Mouse (Mus musculus) thymus, postnatal 36 days (tissue): Measurements from ENCODE around the gene Chit1.
A peak's percentile ranks its signal among the peaks of the same experiment; 100 is the strongest.

Experiments used
- DNase-seq, 2 experiments: peaks; one replicate each; pipeline ENCODE4 v3.0.0; 2022; ENCODE audit warnings: mixed read lengths in 2 of 2

Gene Chit1

DNA sequence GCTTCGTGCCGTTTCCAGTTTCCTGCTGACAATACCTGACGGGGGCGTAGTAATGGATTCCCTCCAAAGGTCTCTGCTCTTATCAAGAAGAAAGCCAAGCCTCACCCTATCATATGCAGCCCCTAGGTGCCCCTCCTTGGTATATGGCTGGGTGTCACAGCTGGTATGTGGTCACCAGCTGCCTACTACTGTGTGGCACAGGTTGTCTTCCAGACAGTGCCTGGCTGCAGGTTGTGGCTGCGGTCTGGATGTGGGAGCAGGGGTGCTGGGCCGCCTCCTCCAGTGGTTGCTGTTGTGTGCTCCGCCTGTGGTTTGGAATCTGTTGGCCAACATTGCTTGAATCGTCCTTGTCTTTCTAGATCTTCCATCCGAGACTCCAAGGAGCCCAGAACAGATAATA lies 39.7 kb downstream of the Chit1 start:
- no peak for DNase-seq

DNA sequence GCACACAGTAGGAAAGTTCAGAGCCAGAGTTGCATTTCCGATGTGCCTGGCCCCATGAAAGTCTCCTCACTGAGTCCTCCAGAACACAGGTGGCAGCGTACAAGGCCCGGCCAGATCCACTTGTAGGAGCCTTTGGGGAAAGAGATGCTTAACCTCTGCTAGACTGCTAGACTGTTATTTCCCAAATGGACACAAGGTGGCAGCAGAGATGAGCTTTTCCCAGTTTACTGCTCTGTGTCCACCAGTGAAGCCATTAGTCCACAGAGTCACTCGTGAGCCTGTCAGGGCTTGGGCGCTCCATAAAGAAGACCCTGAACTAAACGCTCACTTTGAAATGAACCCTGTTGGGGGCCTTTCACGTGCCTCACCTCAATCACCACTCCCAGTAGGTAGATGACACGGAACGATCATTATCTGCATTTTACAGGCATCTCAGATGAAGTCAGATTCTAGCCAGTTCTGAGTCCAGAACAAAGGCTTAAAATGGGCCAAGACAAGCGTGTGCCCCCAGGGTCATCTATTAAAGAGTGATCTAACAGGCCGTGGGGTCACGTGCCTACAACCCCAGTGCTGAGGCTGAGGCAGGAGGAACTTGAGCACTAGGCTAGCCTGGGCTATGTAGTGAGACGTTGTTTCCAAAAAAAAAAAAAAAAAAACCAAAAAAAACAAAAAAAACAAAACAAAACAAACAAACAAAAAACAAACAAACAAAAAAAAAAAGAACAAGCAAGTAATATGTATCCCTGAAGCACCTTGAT lies 40.8 kb downstream of the Chit1 start:
- peak; percentile 38 to 53 for DNase-seq

DNA sequence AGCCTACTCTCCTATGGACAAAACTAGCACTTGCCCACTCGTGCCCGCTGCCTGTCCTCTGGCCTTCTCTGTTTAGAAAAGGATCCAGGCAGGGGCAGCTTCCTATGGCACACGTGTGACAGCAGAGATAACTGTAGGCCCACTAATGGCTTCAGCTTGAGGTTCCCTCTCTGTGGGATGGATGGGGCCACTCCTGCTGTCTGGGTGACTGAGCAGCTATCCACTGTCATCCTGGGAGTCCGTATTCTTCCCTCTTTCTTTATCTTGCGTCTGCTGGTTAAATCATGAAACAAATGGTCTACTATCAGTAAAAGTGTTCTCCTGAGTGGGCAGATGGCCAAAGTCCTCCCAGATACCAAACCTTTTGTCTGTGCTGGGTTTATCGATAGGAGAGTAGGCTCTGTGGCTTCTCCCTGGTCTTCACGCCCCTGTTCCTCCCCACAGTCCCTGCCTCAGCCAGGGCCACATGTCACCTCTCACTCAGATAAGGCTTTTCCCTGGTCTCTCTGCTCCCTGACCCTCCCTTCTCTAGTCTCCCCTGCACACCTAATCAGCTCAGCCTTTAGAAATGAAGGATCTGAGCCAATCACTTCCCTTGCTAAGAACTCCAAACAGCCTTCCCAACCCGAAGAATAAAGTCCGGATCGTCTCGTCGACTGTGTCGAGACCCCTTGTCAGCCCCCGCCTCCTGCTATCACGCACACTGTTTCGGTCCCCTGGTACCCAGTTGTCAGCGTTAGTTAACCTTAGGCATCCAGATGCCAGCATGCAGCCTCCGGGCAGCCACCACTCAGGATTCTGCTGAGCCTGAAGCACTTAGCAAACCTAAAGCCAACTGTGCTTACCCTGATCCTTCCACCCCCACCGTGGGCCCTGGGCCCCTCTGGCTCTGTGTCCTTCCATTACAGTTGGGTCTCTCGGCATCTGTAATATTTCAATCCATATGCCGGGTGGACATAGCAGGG lies 41.9 kb downstream of the Chit1 start:
- DNase-seq: no peak

DNA sequence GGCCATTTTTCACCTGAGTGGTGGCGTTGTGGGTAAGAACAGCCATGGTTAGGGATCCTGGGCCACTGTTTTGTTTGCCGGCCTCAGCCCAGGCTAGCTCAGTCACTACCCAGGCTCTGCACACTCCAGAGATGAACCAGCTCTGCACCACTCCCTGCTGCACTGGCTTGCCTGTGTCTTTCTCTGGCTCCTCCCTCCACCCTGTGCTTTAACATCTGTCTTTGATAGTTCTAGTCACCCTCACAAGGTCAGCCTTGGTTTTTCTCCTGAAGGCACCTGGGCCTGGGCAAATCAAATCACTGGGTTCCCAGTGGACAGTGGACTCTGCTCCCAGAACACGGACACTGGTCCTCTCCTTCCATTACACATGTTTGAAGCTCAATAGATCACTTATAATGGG lies 43.1 kb downstream of the Chit1 start:
- no peak for DNase-seq

DNA sequence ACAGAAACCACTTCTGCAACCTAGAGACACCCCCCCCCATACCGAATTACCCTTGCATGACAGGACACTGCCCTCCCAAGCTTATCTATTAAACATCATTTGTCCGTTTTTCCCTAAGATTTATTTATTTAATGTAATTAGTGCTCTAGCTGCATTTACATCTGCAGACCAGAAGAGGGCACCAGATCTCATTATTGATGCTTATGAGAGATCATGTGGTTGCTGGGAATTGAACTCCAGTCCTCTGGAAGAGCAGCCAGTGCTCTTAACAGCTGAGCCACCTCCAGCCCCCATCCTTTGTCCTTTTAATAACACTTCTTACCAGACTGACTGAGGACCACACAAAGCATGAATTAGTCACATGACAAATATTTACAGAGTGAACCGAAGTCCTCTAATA lies 43.6 kb downstream of the Chit1 start:
- DNase-seq: no peak

DNA sequence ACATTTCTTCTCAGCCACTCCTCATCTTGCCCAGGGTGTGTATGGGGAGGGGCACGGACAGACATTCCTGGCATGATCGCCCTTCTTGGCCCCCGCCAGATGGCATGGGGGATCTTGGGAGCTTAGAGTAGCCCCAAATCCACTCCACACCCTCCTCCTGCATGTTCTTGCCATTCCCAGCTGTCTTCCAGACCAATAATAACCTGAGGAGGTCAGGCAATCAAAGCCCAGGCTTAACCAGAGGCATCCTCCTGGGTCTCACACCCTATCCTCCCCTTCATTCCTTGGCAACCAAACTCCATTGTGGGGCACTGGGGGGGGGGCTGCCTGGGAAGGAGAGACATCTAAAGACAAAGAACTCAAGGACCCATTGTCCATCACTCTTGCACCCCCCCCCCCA lies 49.4 kb downstream of the Chit1 start:
- no peak for DNase-seq

DNA sequence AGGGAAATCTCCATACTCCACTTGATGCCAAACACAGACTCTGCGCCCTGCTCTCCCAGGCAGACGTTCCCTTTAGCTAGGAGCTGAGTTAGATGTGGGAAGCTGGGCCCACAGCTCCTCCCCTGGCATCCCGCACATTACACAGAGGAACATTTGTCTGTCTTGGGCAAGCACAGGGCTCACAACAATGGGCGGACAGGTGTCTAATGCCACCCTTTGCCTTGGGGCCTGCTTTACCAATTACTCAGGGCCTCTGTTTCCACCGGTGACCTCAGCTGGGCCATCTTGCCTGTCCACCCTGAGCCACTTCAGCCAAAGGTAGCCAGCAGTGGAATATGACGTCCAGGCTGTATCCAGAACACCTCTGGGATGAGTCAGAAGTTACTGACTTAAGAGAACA lies 50.4 kb downstream of the Chit1 start:
- DNase-seq: no peak

DNA sequence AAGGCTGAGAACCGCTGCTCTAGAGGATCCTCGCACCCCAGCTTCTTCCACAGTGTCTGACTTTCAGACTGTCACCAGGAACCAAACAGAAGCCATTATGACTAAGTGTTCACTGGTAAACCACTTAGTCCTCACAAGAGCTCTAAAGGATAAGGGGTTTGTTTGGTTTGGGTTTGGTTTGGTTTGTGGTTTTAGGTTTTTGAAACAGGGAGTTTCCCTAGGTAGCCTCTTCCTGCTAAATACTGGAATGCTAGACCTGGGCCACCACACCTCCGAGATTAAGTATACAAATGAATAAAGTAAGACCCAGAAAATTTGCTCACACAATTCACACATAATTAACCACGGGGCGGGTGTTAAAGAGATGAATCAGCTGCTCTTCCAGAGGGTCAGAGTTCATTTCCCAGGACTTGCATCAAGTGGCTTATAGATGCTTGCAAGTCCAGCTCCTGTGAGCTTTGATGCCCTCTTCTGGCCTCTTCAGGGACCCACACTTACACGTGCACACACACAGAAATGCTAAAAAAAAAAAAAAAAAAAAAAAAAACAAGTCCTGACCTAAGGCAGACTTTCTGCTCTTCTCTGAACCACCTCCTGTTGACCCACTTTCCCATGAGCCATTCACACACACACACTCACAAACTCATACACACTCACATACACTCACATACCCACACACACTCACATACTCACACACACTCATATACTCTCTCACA lies 51.6 kb downstream of the Chit1 start:
- DNase-seq: no peak

DNA sequence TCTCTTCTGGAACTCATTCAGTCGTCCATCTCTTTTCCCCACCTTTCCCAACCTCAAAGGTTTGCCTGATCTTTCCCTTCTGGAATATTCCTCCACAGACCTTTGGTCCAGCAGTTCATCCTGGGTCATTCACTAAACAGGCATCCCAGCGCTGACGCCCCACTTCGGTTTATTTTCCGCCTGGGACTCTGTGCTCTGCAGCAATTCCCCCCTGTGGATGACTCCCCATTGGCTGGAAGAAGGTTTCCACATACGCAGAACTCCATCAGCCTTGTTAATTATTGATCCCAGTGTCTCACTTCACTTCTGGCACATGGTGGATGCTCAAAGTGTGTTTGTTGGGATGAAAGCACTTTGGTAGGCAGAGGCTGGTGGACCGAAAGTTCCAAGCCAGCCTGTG lies 52.4 kb downstream of the Chit1 start:
- DNase-seq: no peak

DNA sequence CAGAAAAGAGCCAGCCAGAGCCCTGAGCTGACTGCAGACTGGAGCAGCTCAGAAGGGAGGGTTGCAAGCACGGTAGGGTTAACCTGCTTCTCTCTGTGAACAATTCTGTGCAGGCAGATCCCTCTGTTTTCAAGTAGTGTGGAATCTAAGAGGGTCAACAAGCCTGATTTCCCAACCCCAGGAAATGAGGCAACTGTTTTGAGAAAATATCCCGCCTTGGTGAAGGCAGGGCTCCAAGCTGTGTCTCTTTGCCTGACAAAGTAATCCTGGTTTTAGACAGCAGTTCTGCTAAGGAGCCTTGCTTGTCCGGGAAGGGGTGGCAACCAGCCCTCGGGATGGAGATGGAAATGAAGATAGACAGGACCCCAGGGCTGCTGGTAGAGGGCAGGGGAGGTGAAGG lies 53.4 kb downstream of the Chit1 start:
- no peak for DNase-seq

DNA sequence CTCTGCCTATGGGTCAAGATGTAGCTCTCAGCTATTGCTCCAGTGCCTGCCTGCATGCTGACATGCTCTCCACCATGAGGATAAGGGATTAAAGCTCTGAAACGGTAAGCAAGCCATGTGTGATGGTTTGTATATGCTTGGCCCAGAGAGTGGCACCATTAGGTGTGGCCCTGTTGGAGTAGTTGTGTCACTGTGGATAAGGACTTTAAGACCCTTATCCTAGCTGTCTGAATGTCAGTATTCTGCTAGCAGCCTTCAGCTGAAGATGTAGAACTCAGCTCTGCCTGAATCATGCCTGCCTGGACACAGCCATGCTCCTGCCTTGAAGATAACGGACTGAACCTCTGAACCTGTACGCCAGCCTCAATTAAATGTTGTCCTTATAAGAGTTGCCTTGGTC lies 55.5 kb downstream of the Chit1 start:
- no peak for DNase-seq

DNA sequence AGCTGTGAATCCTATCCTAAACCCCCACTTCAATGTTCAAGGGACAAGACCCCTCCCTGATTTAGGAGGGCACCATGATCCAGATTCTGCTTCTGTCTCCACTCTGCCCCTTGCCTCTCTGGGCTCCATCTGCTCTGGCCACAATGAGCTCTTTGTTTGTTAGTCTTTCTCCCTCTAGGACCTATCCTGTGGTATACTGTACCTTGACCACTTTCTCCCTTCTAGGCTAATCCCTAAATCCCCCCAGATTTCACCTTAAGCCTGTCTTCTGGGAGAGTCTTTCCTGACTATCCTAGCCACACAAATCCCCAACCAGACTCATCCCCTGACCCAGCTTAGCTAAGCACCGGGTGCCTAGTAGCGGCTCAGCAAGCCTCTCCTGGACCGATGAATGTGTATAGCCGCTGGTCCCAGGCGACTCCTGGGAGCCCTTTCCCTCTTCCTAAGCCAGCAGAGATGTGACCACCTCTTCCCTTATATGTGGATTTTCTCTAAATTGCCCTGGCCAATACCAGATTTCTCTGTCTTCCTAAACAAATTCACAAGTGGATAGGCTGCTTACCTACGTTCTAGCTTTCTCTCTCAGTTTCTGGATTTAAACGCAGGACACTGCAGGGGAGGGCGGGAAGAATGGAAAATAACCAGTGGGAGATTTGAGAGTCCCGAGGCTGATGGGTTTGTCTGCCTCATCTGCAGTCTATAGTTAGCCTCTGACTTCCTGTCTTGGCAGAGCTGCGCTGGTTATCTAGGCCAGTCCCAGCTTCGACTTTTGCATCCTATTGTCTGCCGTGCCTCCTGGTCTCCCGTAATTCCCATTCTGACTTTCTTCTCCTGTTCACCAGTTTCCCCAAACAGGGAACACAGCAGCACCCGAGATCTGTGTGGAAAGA lies 56.6 kb downstream of the Chit1 start:
- no peak for DNase-seq

DNA sequence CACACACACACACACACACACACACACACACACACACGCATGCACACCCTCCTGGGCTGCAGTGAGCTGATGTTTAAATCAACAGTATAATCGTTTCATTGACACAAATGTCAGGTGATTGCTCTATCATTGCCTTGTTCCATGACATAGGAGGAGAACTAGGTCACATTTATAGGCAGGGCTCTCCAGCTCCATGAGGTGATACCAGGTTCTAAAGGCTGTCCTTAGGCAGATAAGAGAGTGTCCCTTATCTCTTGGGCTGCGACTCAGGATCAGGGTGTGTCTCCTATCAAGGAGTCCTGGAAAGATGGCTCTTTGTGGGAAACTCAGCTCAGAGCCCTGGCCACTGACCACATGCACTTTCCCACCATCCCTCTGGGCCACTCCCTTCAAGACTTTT lies 57.5 kb downstream of the Chit1 start:
- DNase-seq: no peak

DNA sequence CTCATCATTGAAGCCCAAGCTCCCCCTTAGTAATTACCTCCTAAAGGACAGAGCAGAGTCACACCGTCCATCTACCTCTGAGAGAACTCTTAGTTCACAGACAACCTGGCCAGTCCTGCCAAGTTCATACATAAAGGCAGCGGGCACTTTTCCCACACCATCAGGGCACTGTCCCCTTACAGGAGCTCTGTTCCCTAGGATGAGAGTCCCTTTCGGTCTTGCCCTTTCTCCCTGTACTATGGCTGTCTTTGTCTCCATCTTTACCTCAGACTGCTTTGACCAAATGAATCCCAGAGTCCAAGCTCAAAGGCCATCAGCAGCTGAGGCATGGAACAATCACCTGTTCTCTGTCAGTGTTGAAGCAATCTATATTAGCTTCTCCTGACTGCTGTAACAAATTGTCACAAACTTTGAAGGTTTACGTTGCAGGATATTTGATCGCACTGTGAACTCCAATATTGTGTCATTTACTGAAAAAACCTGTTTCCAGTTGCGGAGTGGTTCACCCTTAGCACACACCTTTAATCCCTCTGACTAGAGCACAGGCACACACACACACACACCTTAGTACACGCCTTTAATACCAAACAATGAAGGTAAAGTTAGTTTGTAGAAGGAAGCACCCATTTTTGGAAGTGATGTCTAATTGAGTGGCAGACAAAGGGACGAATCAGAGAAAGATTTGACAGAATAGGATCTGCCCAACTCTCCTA lies 58.1 kb downstream of the Chit1 start:
- DNase-seq: no peak

DNA sequence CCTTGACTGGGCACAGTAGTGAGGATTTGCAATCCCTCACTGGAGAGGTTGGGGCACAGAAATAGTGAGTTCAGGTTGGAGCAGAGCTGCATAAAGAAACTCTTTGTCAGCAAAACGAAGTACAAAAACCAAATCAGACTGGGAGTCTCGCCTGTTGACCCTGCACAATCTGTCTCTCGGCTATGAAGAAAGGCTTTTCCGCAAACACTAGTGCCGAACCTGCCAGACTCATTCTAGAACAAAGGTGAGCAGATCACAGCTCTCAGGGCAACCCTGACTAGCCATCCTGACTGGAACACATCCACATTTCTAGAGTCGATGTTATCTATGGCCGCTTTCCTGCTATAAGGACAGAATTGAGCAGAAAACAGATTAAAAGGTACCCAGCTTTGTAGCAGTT lies 62.0 kb downstream of the Chit1 start:
- DNase-seq: no peak

DNA sequence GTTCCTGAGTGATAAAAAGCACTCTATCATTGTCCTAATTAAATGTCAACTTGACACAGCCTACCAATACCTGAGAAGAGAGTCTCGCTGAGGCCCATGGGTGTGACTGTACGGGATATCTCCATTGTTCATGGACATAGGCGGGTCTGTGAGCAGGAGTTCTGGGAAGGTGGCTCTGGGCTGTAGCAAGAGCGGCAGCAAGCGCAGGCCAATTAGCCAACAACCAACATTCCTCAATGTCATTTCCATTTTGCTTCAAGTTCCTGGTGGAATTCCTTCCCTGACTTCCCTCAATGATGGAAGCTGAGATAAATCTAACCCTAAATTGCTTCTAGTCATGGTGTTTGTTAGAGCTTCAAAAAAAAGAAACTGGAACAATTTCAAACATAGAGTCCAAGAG lies 66.9 kb downstream of the Chit1 start:
- DNase-seq: no peak

DNA sequence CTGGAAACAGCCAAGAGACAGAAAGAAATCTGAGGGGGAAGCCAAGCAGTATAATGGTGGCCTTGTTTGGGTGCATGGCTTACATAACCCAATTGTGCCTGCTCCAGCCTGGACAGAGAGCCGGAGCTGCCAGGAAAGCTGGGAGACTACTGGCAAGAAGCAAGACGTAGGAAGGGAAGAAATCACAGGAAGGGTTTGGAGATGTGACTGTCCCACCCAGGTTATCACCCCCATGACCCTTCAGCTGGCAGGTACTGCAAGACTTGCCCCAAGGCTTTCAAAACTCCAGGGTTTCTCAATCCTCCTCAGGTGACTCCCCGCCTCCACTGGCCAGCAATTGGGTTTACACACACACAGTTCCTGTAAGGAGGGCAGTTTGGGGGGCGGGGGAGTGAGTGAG lies 71.0 kb downstream of the Chit1 start, which contains the start of gene Chil1:
TSS of gene Chil1 (plus strand) at position 152 of the 400 bp plus-strand sequence.
- DNase-seq: no peak

DNA sequence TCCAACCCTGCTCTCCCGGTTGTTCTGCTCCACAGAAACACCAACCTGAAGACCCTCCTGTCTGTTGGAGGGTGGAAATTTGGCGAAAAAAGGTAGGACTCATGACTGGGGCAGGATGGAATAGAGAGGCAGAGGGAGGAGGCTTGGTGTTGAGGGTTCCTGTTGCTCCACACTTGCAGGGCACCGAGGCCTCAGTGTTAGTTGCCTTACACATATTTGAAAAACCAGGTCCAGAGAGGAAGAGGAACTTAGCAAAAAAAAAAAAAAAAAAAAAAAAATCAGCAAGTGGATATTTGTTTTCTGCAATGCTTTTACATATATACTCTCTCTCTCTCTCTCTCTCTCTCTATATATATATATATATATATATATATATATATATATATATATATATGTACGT lies 73.0 kb downstream of the Chit1 start:
- DNase-seq: no peak

DNA sequence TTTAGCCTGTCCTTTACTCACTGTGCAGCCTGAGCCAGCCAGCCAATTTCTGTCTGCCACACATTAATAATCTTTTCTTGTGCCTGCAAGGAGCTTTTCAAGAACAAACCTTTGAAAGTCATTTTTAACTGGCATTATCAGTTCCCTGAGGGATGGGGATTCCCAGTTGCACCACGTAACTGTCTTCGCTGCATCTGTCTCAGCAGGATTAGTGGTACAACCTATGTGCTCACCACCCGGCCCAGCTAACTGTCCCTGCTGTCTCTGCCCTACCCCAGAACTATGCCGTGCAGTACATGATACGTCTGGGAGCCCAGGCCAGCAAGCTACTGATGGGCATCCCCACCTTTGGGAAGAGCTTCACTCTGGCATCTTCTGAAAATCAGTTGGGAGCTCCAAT lies 77.2 kb downstream of the Chit1 start:
- DNase-seq: no peak

DNA sequence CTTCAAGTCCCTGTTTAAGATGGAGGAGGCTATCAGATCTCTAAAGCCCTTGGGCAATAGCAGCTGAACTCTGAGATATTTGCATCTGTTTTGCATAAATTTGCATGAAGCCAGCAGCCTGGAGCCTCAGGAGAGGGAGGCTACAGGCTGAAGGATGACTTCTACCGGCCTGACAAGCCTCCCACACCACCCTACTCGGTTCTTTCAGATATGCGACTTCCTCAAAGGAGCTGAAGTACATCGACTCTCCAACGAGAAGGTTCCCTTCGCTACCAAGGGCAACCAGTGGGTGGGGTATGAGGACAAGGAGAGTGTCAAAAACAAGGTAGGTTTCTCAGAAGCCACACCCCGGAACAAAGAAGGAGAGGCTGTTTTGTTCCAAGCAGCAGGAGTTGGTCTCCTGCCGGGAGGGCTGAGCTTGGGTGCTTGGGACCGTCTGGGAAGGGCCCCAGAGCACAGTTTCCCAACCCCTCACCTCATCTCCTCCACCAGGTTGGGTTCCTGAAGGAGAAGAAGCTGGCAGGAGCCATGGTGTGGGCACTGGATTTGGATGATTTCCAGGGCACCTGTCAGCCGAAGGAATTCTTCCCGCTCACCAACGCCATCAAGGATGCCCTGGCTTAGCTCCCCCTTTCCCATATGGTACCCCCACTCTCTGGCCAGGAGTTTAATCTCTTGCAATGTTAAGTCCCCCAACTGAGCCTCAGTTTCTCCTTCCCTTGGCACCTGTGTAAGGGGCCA lies 78.1 kb downstream of the Chit1 start:
- DNase-seq: peak; percentile 18 to 22

DNA sequence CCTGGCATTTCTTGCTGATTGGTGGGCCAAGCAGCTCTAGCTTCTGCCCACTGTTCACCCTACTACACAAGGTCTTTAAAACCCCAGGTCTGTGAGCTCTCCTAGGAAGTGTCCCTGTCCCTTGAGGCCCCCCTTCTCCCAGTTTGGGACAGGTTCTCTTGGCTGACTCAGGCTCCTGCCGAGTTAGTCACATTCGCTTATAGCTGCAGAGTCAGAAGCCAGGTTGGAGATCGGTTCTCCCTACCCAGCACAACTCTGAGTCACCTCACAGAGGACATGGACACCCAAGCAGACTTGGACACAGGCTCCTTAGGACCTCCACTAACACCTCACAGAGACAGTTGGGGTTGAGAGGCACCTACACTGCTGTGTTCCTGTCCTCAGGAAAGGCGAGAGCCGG lies 80.2 kb downstream of the Chit1 start:
- DNase-seq: no peak
